Mouse (Mus musculus): ENCODE results near the gene Cenpw.

Cenpw gene

DNA sequence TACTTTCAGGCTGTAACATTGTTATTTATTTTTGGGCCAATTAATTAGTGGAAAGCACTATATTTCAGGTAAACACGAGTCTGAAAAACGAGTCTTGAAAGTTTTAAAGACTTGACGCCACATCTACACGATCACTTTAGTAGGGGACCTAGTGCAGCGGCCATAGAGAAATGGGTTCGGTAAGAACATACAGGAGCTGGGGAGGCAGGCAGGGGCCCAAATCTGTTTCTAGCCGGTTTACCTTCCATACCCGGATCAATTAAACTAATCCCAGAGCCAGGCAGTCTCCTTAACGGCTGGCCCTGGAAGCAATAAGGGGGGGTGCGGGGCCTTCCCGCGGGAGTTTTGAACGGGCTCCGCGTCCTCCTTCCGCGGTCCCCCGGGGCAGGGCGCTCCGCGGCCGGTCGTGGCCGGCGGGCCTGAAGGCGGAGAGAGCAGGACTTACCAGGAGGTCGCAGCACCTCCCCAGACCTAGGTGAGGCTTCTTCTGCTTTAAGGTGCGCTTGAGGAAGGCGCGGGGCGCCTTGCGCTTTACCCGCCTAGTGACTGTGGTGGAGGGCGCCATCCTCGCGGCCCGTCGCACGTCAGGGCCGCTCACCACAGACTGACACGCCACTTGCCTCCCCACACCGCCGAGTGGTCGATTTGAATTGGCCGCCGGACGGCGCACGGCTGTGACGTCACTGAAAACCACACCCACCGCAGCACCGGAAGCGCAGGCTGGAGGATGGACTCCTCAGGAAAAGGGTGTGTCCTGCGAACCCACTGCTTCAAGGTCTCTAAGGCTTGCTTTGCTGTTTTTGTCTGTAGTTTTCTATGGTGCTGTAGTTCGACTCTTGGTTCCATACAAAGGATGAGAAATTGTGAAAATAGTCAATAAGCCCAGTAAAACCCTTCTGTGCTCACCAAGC, at the start of gene Cenpw:
Cenpw (minus strand) TSS at position 645 of the 911 bp plus-strand sequence.
- in situ Hi-C loops (cut with MboI, MseI) = loop anchor here (10.0 kb wide), 1 partner anchor 1105 kb away; no protein-coding TSS in a partner anchor

DNA sequence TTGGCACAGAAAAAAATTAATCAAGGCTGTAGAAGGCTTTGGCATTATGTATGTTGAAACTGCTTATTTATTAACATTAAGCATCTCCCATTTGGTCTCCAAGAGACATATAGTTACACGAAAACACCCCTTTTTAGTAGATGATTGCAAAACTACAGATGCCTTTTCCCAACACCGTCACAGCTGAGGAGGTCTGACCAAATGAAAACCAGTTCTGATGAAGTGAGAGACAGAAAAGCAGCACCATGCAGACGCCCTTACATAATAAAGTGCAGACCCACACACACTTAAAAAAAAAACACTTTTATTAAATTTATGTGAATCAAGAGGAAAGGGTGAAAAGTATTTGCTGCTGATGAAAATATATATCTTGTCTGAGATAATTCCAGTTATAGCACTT, 49.3 kb upstream of the Cenpw start:
- in situ Hi-C loops (cut with MboI, MseI) = no loop called here

DNA sequence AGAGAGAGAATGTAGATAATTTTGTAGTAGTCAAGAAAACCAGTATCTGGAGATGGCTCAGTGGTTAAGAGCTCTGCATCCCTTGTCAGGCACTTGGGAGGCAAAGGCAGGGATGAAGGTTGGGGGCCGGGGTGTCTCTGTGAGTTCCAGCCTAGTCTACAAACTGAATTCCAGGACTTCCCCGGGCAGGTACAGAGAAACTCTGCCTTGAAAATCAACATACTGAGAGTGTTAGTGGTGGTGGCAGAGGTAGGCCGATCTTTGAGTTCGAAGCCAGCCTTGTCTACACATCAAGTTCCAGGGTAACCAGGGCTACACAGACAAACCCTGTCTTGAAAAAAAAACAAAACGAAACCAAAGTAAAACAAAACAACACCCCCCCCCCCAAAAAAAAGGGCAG, 859 bp downstream of the Cenpw start:
- in situ Hi-C loops (cut with MboI, MseI) = loop anchor here (10.0 kb wide), 1 partner anchor 1105 kb away; no protein-coding TSS in a partner anchor

DNA sequence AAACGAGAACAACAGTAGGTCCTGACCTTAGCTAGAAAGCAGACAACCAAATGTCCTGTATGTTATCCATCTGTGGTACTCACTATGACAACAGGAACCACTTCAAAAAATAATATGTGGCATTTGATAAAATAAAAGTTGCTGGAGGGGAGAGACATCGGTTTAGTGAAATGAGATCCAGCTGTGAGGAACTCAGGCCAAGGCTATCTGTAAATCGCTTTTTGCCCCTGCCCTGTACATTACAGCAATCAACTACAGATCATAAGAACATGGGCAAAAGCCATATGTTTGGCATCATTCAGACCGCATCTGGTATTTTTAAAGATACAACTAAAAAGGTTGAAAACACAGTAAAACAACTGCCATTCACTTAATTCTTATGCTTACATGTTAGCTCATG, 32.7 kb downstream of the Cenpw start:
- in situ Hi-C loops (cut with MboI, MseI) = loop anchor here (10.0 kb wide), 1 partner anchor 177 kb away; no protein-coding TSS in a partner anchor

Data from T-helper 2 cell (primary cell).